ENCODE assay signal across 21 mouse cellular contexts in genomic region chr14:34570903-34571302, GRCm38 (mm10). TPM values are rescaled to one million over a fixed set of nuclear protein-coding genes. Genes with fewer than 3 reads are reported as not detected.
"Had no signal": no experiment of that assay in that cellular context is flagged by ENCODE, and none has a peak within 500 bp of the region (broad histone marks: within the 10 kb centered on the region; RNA-seq: fewer than 3 reads in every experiment).

No protein-coding gene starts in this region.

- H3K4me2 ChIP-seq: liver, embryonic 12.5 days; liver, embryonic 15.5 days had no signal

- H3K27me3 ChIP-seq: limb, embryonic 13.5 days; lung, embryonic 15.5 days; neural tube, embryonic 13.5 days; stomach, embryonic 15.5 days had no signal

- H3K4me1 ChIP-seq: liver, embryonic 15.5 days; midbrain, embryonic 13.5 days had no signal

- H3K27ac ChIP-seq: kidney, postnatal 0 days; limb, embryonic 10.5 days; limb, embryonic 13.5 days; liver, embryonic 12.5 days; liver, embryonic 15.5 days; lung, embryonic 15.5 days; midbrain, embryonic 10.5 days; midbrain, embryonic 13.5 days; neural tube, embryonic 13.5 days; stomach, embryonic 15.5 days had no signal

- H3K9me3 ChIP-seq: limb, embryonic 10.5 days; limb, embryonic 13.5 days; liver, embryonic 12.5 days; liver, embryonic 15.5 days; lung, embryonic 15.5 days; megakaryocyte, embryonic 14.5 days; midbrain, embryonic 10.5 days; midbrain, embryonic 13.5 days; neural tube, embryonic 13.5 days; stomach, embryonic 15.5 days had no signal

- H3K4me3 ChIP-seq: limb, embryonic 10.5 days; limb, embryonic 13.5 days; liver, embryonic 12.5 days; liver, embryonic 15.5 days; lung, embryonic 15.5 days; megakaryocyte, embryonic 14.5 days; midbrain, embryonic 13.5 days; myocyte; neural tube, embryonic 13.5 days; stomach, embryonic 15.5 days had no signal

- H3K36me3 ChIP-seq: limb, embryonic 10.5 days; limb, embryonic 13.5 days; liver, embryonic 12.5 days; liver, embryonic 15.5 days; lung, embryonic 15.5 days; midbrain, embryonic 10.5 days; midbrain, embryonic 13.5 days; neural tube, embryonic 13.5 days; stomach, embryonic 15.5 days had no signal

- H3K9ac ChIP-seq: limb, embryonic 13.5 days; liver, embryonic 12.5 days; liver, embryonic 15.5 days; lung, embryonic 15.5 days; midbrain, embryonic 13.5 days; neural tube, embryonic 13.5 days; stomach, embryonic 15.5 days had no signal

RNA-seq across cellular contexts. Expression of gene Ldb3, which starts 17.6 kb away (rescaled TPM):
- total RNA-seq: monocyte, adult 5-6 weeks; neutrophil, adult 5-6 weeks had no signal

RNA-seq across cellular contexts. Expression of gene Opn4, which starts 29.0 kb away (rescaled TPM):
- total RNA-seq: layer of hippocampus, adult 2 months; layer of hippocampus, postnatal 25 days; left cerebral cortex, adult 18-20 months; left cerebral cortex, postnatal 25 days; monocyte, adult 5-6 weeks; neutrophil, adult 5-6 weeks had no signal
- polyA plus RNA-seq: limb, embryonic 10.5 days; limb, embryonic 13.5 days; liver, embryonic 12.5 days; liver, embryonic 15.5 days; midbrain, embryonic 16.5 days; neural tube, embryonic 13.5 days; stomach, embryonic 15.5 days; thymus, postnatal 0 days had no signal

RNA-seq across cellular contexts. Expression of gene 9230112D13Rik, which starts 48.3 kb away (rescaled TPM):
- total RNA-seq: layer of hippocampus, adult 2 months; layer of hippocampus, postnatal 25 days; left cerebral cortex, adult 18-20 months; left cerebral cortex, postnatal 25 days; monocyte, adult 5-6 weeks; neutrophil, adult 5-6 weeks had no signal
- polyA plus RNA-seq: kidney, postnatal 0 days; large intestine, adult 2 months; limb, embryonic 10.5 days; limb, embryonic 13.5 days; liver, embryonic 12.5 days; liver, embryonic 15.5 days; lung, embryonic 15.5 days; midbrain, embryonic 10.5 days; midbrain, embryonic 13.5 days; midbrain, embryonic 16.5 days; myocyte; neural tube, embryonic 13.5 days; stomach, embryonic 15.5 days; thymus, postnatal 0 days had no signal
